Mouse (Mus musculus) embryo, embryonic 10 days (tissue): ENCODE results near the gene Mmadhc.

ENCODE experiments used
- DNase-seq: peaks from one replicate; pipeline ENCODE4 v3.0.0-alpha.2; 2015; ENCODE audit warnings: low spot score

The Mmadhc gene

GRCm38 (mm10) chr2:50265215-50265785 is 31.3 kb downstream of the Mmadhc start:
- DNase-seq, result no peak

GRCm38 (mm10) chr2:50264059-50264458 is 32.5 kb downstream of the Mmadhc start:
- no peak for DNase-seq

GRCm38 (mm10) chr2:50254955-50255354 is 41.6 kb downstream of the Mmadhc start:
- no peak for DNase-seq

GRCm38 (mm10) chr2:50248551-50248950 is 48.0 kb downstream of the Mmadhc start:
- no peak for DNase-seq

DNA sequence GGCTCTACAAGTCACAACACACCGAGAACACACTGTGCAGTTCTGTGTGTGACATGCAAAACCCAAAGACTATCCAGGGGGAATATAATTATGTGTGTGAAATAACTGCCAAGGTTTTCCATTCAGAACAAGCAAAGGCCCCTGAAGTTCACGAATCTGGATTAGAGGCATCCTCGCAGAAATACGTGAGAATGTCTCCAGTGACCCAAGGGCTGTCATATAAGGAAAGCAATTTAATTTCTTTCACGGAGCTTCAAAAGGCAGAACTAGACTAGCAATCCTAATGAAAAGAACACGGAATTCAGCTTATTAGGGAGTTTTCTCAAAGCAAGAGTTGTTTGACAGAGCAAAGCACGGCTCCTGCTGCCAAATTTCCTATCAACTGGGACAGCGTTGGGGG is 63.1 kb downstream of the Mmadhc start:
- no peak for DNase-seq
